Mouse (Mus musculus) cerebellum, adult 11-12 months (tissue): ENCODE results near the gene Suclg2.

Experiments
- DNase-seq: peaks from one replicate; pipeline ENCODE4 v3.0.0; 2022

Gene Suclg2

GRCm38 (mm10) chr6:95718031-95718968, at the start of gene Suclg2:
Suclg2 (minus strand) TSS chr6:95718800.
- DNase-seq, result peak; percentile 38

GRCm38 (mm10) chr6:95766566-95766965, 48.0 kb upstream of the Suclg2 start:
- DNase-seq, result no peak

- DNase-seq, result no peak
Measured at GRCm38 (mm10) chr6:95759558-95760172, 41.1 kb upstream of the Suclg2 start.

DNA sequence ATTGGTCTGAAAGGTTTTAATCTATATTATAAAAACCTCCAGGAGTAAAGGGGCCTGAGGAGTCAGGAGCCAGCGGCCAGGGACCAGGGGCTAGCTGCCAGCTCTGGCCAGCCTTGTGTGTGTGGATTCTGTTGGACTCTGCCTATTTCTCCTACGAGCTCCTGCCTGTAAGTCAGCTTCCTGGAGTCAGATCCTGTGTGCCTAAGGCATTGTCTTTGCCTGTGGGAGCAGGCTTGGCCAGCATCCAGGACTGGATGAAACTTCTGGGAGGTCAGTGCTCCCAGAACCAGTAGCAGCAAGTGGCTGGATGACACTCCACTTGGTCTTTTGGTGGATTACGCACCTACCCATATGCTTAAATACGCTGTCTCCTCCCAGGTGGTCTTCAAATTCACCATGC, 23.8 kb upstream of the Suclg2 start:
- no peak for DNase-seq

DNA sequence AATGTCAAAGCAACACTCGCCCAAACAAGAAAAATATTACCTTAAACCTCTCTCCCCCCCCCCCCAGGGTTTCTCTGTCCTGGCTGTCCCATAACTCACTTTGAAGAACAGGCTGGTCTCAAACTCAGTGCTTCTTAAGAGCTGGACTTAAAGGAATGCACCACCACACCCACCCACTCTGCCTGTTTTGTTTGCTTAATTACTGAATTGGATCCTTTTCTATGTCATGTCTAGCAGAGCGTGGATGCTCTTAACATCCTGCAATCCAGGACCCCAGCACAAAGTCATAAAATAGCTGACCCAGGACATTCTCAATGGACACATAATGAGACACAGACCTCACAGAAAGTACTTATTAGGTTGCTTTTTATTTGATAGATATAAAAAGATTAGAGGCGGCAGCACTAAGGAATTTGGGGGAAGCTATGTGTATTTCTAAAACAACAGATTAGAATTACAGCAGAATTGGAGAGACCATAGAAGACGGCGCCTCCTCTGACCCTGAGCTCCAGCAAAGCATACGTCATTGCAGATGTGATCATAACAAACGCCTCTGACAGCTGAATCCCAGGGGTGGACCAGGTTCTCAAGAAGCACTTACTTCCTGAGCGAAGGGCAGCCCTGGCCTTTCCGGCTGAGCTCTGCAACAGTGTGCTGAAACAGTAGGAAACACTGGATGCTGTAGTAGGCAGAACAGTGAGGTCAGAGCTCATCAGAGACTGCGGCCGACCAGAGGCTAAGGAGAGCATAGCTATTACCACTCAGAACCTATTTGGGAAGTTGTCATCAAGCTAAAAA, 13.2 kb upstream of the Suclg2 start:
- DNase-seq, result no peak

DNA sequence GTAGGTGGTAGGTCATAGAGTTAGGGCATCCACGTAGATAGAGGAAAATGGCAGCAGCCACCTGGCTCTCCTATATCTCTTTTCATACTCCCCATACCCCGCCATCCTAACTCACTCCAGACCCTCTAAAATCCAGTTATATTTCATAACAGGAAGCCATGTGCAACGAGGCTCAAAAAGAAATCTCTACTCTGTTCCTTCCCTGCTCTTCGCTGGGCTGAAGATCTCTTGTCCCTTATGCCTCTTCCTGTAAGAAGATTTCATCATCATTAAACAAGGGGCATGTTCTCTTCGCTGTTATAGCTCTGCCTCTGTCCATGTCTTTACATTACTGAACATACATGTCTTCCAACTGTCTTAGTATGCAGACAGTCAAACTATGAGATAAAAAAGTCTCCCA, 10.8 kb upstream of the Suclg2 start:
- no peak for DNase-seq

DNA sequence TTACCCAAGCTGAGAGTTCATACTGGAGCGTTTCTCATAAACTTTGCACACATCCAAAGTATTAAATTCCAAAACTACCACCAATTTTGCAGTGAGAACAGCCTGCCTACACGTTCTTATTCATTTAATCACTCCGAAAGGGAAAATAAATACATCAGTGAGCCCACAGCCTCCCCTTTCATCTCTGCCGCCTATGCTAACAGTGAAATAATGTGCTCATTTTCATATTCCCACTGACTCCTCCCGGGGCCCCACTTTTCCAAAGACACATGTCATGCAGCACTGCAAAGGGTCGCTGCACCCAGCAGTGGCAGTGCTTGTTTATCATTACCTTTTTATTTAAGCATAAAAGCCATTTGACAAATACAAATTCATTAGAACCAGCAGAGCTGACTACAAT, 6.7 kb upstream of the Suclg2 start:
- no peak for DNase-seq

DNA sequence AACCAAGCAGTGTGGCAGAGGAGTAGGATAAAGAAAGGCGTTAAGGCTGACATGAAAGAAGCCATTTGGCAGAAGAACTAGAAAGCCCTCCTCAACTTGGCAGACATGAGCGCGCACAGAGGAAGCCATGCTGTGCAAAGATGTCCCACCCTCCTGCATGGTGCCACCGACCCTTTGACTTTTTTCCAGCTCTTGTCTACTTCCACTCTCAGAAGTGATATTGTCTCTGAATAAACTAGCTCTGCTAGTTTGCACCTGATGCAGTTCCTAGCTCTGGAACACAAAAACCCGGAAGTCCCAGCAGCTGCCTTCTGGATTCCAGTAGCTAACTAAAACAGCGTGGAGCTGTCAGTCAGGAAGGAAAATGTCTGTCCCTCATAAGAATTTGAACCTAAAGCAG, 4.8 kb upstream of the Suclg2 start:
- DNase-seq, result no peak

GRCm38 (mm10) chr6:95719791-95720190, 1.2 kb upstream of the Suclg2 start:
- DNase-seq, result no peak

DNA sequence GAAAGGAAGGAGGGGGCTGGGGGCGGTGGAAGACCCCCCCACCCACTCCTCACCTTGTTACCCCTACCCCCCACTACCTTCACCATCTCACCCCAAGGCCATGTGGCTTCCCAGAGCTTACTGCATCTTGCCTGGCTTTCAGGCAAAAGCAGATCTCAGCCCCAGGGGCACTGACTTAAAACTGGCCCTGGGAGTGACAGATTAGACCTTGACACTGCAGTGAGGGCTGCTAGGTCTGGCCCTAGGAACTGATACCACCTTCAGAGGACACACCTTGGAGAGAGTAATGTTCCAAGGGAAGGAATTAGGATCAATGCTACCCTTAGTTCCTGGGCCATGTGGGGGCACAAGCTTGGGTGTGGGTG, 351 bp upstream of the Suclg2 start:
- peak; percentile 11 for DNase-seq

GRCm38 (mm10) chr6:95717071-95717470, 1.5 kb downstream of the Suclg2 start:
- no peak for DNase-seq

GRCm38 (mm10) chr6:95716476-95716875, 2.1 kb downstream of the Suclg2 start:
- DNase-seq, result no peak

- no peak for DNase-seq
Measured at GRCm38 (mm10) chr6:95713245-95713644, 5.4 kb downstream of the Suclg2 start.

GRCm38 (mm10) chr6:95712081-95712480, 6.5 kb downstream of the Suclg2 start:
- no peak for DNase-seq

DNA sequence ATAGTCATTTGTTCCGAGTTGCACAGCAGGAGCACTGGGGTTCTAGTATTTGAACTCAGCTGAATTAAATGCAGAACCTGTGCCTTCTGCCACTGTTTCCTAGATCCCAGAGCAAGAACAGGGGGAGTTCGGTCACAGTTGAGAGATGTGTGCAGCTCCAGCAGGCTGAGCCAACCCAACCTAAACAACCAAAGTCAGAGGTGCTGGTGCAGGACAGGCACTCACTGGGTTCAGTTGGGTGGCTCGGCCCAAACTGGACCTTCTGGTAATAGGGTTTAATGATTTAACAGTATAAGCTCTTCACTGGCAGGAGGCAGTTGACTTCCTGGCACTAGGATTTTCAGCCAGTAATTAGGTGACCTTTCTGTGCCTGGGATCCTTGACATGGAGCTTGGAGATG, 6.9 kb downstream of the Suclg2 start:
- DNase-seq, result no peak

- DNase-seq, result no peak
Measured at GRCm38 (mm10) chr6:95710886-95711285, 7.7 kb downstream of the Suclg2 start.

DNA sequence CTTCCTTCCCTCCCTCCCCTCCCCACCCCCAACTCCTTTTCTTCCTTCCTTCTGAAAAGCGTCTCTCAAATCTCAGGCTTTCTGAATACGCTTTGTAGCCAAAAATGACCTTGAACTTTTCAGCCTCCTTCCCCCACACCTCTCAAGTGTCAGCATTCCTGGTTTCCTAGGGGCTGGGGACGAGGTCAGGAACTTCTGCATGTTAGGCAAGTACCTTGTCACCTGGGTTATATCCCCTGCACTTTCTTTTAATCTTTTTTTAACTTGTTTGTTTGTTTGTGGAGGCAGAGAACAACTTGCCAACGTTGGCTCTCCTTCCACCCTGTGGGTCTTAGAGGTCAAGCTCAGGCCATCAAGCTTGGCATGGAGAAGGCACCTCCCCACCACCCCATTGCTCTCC, 9.1 kb downstream of the Suclg2 start:
- DNase-seq, result no peak

GRCm38 (mm10) chr6:95709106-95709505, 9.5 kb downstream of the Suclg2 start:
- DNase-seq, result no peak

GRCm38 (mm10) chr6:95704626-95705025, 14.0 kb downstream of the Suclg2 start:
- no peak for DNase-seq

- no peak for DNase-seq
Measured at GRCm38 (mm10) chr6:95702200-95702599, 16.4 kb downstream of the Suclg2 start.

DNA sequence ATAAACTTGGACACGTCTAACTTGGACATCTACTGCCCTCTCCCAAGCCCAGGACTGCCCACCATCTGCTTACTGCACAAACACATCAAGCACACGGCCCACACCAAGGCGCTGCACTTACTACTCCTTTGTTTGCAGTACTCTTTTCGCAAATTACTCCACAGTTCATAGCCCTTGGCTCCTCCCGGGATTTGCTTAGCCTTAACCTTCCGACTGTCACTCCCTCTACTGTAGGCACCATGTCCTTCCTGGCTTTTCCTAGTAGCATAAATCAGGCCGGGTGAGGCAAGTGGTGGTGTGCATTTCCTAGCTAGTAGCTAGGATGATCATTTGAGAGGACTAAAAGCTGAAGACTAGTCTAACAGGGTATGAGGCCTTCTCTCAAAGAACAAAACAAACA, 16.8 kb downstream of the Suclg2 start:
- no peak for DNase-seq

GRCm38 (mm10) chr6:95700981-95701610, 17.5 kb downstream of the Suclg2 start:
- DNase-seq, result no peak

- no peak for DNase-seq
Measured at GRCm38 (mm10) chr6:95700191-95700590, 18.4 kb downstream of the Suclg2 start.
